9 mouse cellular contexts compared by ENCODE assay signal in the genomic region with DNA sequence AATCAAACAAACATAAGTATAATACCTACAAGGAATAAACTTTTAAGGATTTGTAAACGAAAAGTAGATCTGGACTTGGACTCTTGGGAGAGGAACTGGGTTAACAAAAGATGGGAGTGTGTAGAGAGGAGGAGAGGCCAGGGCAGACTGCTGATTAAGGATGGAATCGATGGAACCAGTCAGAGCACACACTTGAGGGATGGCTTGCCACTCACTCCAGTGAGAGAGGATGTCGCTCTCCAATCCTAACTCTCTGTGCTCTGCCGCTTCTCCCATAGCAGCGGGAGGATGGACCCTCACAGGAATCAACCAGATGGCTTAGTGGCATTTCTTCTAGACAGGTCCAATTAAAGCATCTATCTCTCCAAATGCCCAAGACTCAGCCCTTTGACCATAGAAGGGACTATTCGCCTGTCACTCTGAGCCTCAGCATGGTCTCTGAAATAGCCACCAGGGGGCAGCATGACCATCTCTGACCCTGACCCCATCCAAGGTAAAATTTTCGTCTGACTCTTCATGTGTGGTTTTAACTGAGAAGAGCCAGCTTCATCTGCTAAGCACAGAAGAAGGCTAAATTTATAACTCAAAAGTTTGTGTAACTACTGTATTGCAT.
DNase-seq lines count a peak whose midpoint lies in the region; ATAC-seq and TF ChIP-seq lines count a peak whose summit lies in the region.
"Had no signal": no experiment of that assay in that cellular context is flagged by ENCODE, and none has a peak within 500 bp of the region (broad histone marks: within the 10 kb centered on the region; RNA-seq: fewer than 3 reads in every experiment).

No protein-coding gene starts in this region.

- intact Hi-C loops in heart, postnatal 10 days (cut with DNase I) = loop anchor here (5.0 kb wide), 2 partner anchors 234 to 589 kb away; no protein-coding TSS in a partner anchor

- H3K9ac ChIP-seq in midbrain, postnatal 0 days (replicated peaks; ENCODE audit: low read length, poor library complexity, severe bottlenecking) = no peak overlapping the region
- H3K9ac ChIP-seq: liver, embryonic 15.5 days had no signal

- ATAC-seq in midbrain, postnatal 0 days (ENCODE audit: low FRiP score) = no peak

- no peak overlapping the region for H3K4me2 ChIP-seq in midbrain, postnatal 0 days (ENCODE audit: low read depth, low read length, poor library complexity, severe bottlenecking)
- H3K4me2 ChIP-seq: liver, embryonic 15.5 days had no signal

- H3K36me3 ChIP-seq in heart, embryonic 10.5 days = no peaks in the 10 kb centered on the region
- no peaks in the 10 kb centered on the region for H3K36me3 ChIP-seq in midbrain, postnatal 0 days (ENCODE audit: insufficient read depth, low read length)
- H3K36me3 ChIP-seq: liver, embryonic 15.5 days had no signal

- DNase-seq in heart, postnatal 10 days = peak; percentile 8 to 47
- DNase-seq in heart, embryonic 10.5 days (ENCODE audit: low spot score) = no peak
- DNase-seq in 3T3-L1 (ENCODE audit: low read depth, low spot score) (peak; percentile 45), MN1 (ENCODE audit: low spot score) (no peak)
- DNase-seq in adrenal gland, adult 8-10 months = peak; percentile 11
- DNase-seq in embryo, embryonic 11.5 days (ENCODE audit: low read depth, low spot score) = peak; percentile 36
- DNase-seq in kidney, postnatal 36 days = peak; percentile 39 to 80
- DNase-seq in midbrain, postnatal 0 days (ENCODE audit: low spot score) = peak; percentile 63

- WGBS in heart, embryonic 10.5 days = 45% methylated on average over 7 of the region's 7 CpGs
- WGBS in midbrain, postnatal 0 days = 55% methylated on average over 7 of the region's 7 CpGs

- H3K9me3 ChIP-seq in heart, embryonic 10.5 days = no peaks in the 10 kb centered on the region
- no peaks in the 10 kb centered on the region for H3K9me3 ChIP-seq in midbrain, postnatal 0 days (ENCODE audit: low read length)
- H3K9me3 ChIP-seq: liver, embryonic 15.5 days had no signal

- H3K27me3 ChIP-seq in heart, embryonic 10.5 days (ENCODE audit: insufficient read depth, poor library complexity, severe bottlenecking) = no peaks in the 10 kb centered on the region
- no peaks in the 10 kb centered on the region for H3K27me3 ChIP-seq in midbrain, postnatal 0 days (ENCODE audit: insufficient read depth, low read length)
- H3K27me3 ChIP-seq: liver, embryonic 15.5 days had no signal

- H3K4me1 ChIP-seq in heart, embryonic 10.5 days = no peaks in the 10 kb centered on the region
- H3K4me1 ChIP-seq in midbrain, postnatal 0 days (ENCODE audit: insufficient read depth, low read length) = no peaks in the 10 kb centered on the region
- H3K4me1 ChIP-seq: liver, embryonic 15.5 days had no signal

- no peak overlapping the region for H3K27ac ChIP-seq in heart, embryonic 10.5 days
- no peak overlapping the region for H3K27ac ChIP-seq in midbrain, postnatal 0 days (ENCODE audit: low read depth, low read length)
- H3K27ac ChIP-seq: liver, embryonic 15.5 days had no signal

- H3K4me3 ChIP-seq in heart, embryonic 10.5 days = no peak overlapping the region
- H3K4me3 ChIP-seq in midbrain, postnatal 0 days (ENCODE audit: low read depth, low read length) = no peak overlapping the region
- H3K4me3 ChIP-seq: liver, embryonic 15.5 days had no signal

- TF ChIP-seq CTCF in midbrain, postnatal 0 days (IDR thresholded peaks at IDR 0.05) = peak; percentile 79

Comparison
In these comparisons a context has a peak if more than half of its experiments do, and no peak if none do; other contexts are left out.
1. DNase-seq: peak in heart, postnatal 10 days (2 of 2), 3T3-L1 (single experiment), adrenal gland, adult 8-10 months (single experiment), embryo, embryonic 11.5 days (single experiment), kidney, postnatal 36 days (2 of 2) and midbrain, postnatal 0 days (single experiment); none in heart, embryonic 10.5 days (single experiment) and MN1 (single experiment).